Comparison of ENCODE assay signal across 23 mouse cellular contexts in genomic region chr12:111869806-111870205, GRCm38 (mm10).
"Had no signal": no experiment of that assay in that cellular context is flagged by ENCODE, and none has a peak within 500 bp of the region (broad histone marks: within the 10 kb centered on the region; RNA-seq: fewer than 3 reads in every experiment).

No protein-coding gene starts in this region.

- H3K4me3 ChIP-seq: gastrocnemius, adult 2 months; heart, embryonic 12.5 days; hindbrain, embryonic 10.5 days; hindbrain, embryonic 12.5 days; intestine, embryonic 15.5 days; layer of hippocampus, adult 2 months; left cerebral cortex, adult 2 months; limb, embryonic 10.5 days; limb, embryonic 12.5 days; liver, embryonic 13.5 days; liver, embryonic 15.5 days had no signal

- DNase-seq: gastrocnemius, adult 2 months; gastrocnemius, postnatal 10 days; gastrocnemius, postnatal 25 days; heart, postnatal 10 days; heart, postnatal 4 days; kidney, adult 18-20 months; kidney, adult 8-10 months; kidney, postnatal 10 days; kidney, postnatal 25 days; kidney, postnatal 4 days; liver; liver, embryonic 13.5 days; liver, postnatal 0 days had no signal

- H3K36me3 ChIP-seq: hindbrain, embryonic 10.5 days; intestine, embryonic 15.5 days; limb, embryonic 10.5 days; limb, embryonic 12.5 days had no signal

- H3K9me3 ChIP-seq: heart, embryonic 12.5 days; hindbrain, embryonic 10.5 days; hindbrain, embryonic 12.5 days; intestine, embryonic 15.5 days; limb, embryonic 10.5 days; limb, embryonic 12.5 days; liver, embryonic 13.5 days; liver, embryonic 15.5 days had no signal

- H3K27me3 ChIP-seq: heart, embryonic 12.5 days; hindbrain, embryonic 12.5 days; intestine, embryonic 15.5 days; limb, embryonic 12.5 days; liver, embryonic 13.5 days; liver, embryonic 15.5 days had no signal

- H3K4me1 ChIP-seq: heart, embryonic 12.5 days; hindbrain, embryonic 10.5 days; hindbrain, embryonic 12.5 days; intestine, embryonic 15.5 days; limb, embryonic 10.5 days; limb, embryonic 12.5 days; liver, embryonic 13.5 days; liver, embryonic 15.5 days had no signal

- H3K27ac ChIP-seq: gastrocnemius, adult 2 months; hindbrain, embryonic 10.5 days; hindbrain, embryonic 12.5 days; hindbrain, embryonic 14.5 days; intestine, embryonic 15.5 days; layer of hippocampus, adult 2 months; left cerebral cortex, adult 2 months; limb, embryonic 10.5 days; limb, embryonic 12.5 days; liver, embryonic 13.5 days; liver, embryonic 15.5 days had no signal
